Mouse (Mus musculus) hindbrain, postnatal 0 days (tissue): ENCODE measurements around the gene Rnh1. TPM values are rescaled to one million over a fixed set of nuclear protein-coding genes. Genes with fewer than 3 reads are reported as not detected.
A peak's percentile ranks its signal among the peaks of the same experiment; 100 is the strongest.

Experiments used
- ATAC-seq: fragments of 200-750 bp; cut with Nextera tagmentation; 2 replicates; pipeline ENCODE4 v1.8.0; 2017; ENCODE audit warnings: mild to moderate bottlenecking, moderate TSS enrichment, moderate library complexity
- DNase-seq: peaks from one replicate; pipeline ENCODE4 v3.0.0-alpha.2; 2015; ENCODE audit warnings: low spot score
- H3K27ac ChIP-seq: fragments of 300-500 bp; sonication (generic); 2 replicates; pipeline ENCODE4 v1.5.1; 2014; ENCODE audit warnings: mild to moderate bottlenecking
- H3K27me3 ChIP-seq: fragments of 300-500 bp; sonication (generic); 2 replicates; pipeline ENCODE4 v1.6.1; 2014; ENCODE audit warnings: low read length, mixed read lengths; ENCODE audit not compliant: insufficient read depth
- H3K36me3 ChIP-seq: fragments of 300-500 bp; sonication (generic); 2 replicates; pipeline ENCODE4 v1.6.1; 2014; ENCODE audit warnings: low read length, mixed read lengths; ENCODE audit not compliant: insufficient read depth
- H3K4me1 ChIP-seq: fragments of 300-500 bp; sonication (generic); 2 replicates; pipeline ENCODE4 v1.6.1; 2014; ENCODE audit warnings: antibody characterized with exemption, low read length, mixed read lengths; ENCODE audit not compliant: insufficient read depth
- H3K4me2 ChIP-seq: fragments of 300-500 bp; sonication (generic); 2 replicates; pipeline ENCODE4 v1.6.1; 2014; ENCODE audit warnings: low read depth, mild to moderate bottlenecking, low read length, moderate library complexity, mixed read lengths
- H3K4me3 ChIP-seq: fragments of 300-500 bp; sonication (generic); 2 replicates; pipeline ENCODE4 v1.5.1; 2014; ENCODE audit warnings: low read length
- H3K9ac ChIP-seq: fragments of 300-500 bp; sonication (generic); replicated peaks from 2 replicates; pipeline ENCODE4 v1.6.1; 2014; ENCODE audit warnings: mild to moderate bottlenecking, low read length, moderate library complexity, mixed read lengths
- H3K9me3 ChIP-seq: fragments of 300-500 bp; sonication (generic); 2 replicates; pipeline ENCODE4 v1.6.1; 2016; ENCODE audit warnings: low read length, mixed read lengths
- CTCF ChIP-seq: IDR thresholded peaks from 2 replicates; pipeline ENCODE4 v1.5.1; 2016; ENCODE audit warnings: antibody characterized with exemption, control low read depth, low read depth
- WGBS: fragments of 180-500 bp; shearing (Covaris S2); extraction: QIAGEN DNeasy Blood & Tissue Kit; methylation state at CpG from one replicate; pipeline ENCODE4 v1.1.7; 2014; 5-methylcytosine and 5-hydroxymethylcytosine counted together
- polyA plus RNA-seq: library from polyadenylated mRNA; unstranded; fragments of >200 nt; fragmentation: Nextera tagmentation; extraction: Ambion mirVana; gene quantifications from 2 replicates; pipeline ENCODE4 v1.2.1, GENCODE M21; 2015
- total RNA-seq: library from RNA; depleted of rRNA; stranded (reverse); fragments of >200 nt; gene quantifications from 2 replicates; pipeline ENCODE4 v1.2.3, GENCODE M21; 2014; rRNA removed

Rnh1 gene
- 65.2 and 74.3 TPM in 2 replicates for total RNA-seq
- 55.3 and 55.7 TPM in 2 replicates for polyA plus RNA-seq

DNA sequence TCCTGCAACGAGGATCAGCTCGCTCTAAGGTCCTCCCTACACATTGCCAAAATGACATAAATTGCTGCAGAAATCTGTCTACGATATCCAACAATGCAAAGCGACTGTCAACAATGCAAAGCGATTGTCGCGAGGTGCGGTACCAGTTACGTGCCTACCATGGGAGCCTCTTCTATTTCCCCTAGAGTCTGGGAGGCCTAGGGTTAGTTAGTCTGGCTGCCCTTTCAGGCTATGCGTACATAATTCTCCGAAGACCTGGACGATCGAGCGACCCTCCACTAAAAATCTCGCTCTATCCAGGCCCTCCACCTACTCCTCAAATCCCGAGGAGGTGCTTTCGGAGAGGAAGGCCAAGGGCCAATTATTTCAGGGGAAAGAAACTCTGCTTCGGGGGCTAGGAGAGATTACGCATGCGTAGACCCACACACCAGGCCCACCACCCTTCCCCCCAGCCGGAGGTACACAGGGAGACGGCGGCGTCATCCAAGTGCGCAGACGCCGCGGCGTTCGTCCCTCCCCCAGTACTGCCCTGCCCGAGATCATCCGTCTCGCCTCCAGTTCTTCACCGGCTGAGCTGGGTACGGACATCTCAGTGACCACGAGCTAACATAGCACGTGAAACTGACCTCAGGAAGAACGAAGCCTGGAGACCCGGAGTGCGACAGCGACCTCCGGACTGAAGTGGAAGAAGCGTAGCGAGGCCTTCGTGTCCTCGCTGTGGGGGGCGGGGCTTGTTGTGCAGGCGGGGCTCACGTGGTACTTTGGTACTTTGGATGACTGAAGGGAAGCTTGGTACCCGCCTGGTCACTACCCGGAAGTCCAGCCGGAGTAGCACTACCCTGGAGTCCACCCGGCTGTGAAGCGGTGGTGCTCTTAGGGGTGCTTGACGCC, at the start of gene Rnh1:
Rnh1 (minus strand) TSS at position 742 of the 891 bp plus-strand sequence.
- peak within 1 kb of the TSS; percentile 61 for H3K4me2 ChIP-seq
- H3K9me3 ChIP-seq = no peaks in the 10 kb centered on the region
- TF ChIP-seq CTCF = peak; percentile 23; the same call in 1 of the 2 replicates
- H3K9ac ChIP-seq = peak within 1 kb of the TSS; percentile 57
- no peaks in the 10 kb centered on the region for H3K36me3 ChIP-seq
- H3K27ac ChIP-seq = peak within 1 kb of the TSS; percentile 93
- 2% methylated on average over 55 of the region's 55 CpGs for WGBS
- ATAC-seq (peak; percentile 97), DNase-seq (peak; percentile 97)
- H3K4me1 ChIP-seq = peaks cover 13% of the 10 kb centered on the region
- H3K27me3 ChIP-seq = no peaks in the 10 kb centered on the region
- H3K4me3 ChIP-seq = peak within 1 kb of the TSS; percentile 44

DNA sequence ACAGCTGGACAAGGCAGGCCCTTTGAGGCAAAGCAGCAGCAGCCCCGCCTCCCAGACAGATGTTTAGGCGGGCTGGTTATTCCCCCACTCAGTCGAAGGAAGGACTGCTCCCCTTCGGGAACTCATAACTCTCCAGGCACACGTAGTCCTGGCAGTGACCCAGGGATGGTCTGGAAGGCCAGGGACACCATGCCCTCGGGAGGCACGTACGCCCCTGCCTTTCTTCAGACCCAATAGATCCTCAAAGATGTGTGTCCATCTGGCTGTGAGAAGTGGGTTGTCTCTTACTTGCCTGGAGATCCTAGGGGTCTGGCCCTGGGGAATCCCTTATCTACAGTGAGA, 49.4 kb upstream of the Rnh1 start:
- WGBS = 5% methylated on average over 8 of the region's 8 CpGs
- TF ChIP-seq CTCF = no peak
- H3K4me1 ChIP-seq = peaks cover 16% of the 10 kb centered on the region
- no peak for ATAC-seq
- peak overlapping the region; percentile 36; the same call in 1 of the 2 replicates for H3K27ac ChIP-seq
- H3K36me3 ChIP-seq = no peaks in the 10 kb centered on the region
- peak overlapping the region; percentile 44 for H3K9ac ChIP-seq
- H3K4me3 ChIP-seq = peak overlapping the region; percentile 45
- H3K4me2 ChIP-seq = peak overlapping the region; percentile 68
- no peak for DNase-seq
- no peaks in the 10 kb centered on the region for H3K27me3 ChIP-seq
- H3K9me3 ChIP-seq = no peaks in the 10 kb centered on the region

DNA sequence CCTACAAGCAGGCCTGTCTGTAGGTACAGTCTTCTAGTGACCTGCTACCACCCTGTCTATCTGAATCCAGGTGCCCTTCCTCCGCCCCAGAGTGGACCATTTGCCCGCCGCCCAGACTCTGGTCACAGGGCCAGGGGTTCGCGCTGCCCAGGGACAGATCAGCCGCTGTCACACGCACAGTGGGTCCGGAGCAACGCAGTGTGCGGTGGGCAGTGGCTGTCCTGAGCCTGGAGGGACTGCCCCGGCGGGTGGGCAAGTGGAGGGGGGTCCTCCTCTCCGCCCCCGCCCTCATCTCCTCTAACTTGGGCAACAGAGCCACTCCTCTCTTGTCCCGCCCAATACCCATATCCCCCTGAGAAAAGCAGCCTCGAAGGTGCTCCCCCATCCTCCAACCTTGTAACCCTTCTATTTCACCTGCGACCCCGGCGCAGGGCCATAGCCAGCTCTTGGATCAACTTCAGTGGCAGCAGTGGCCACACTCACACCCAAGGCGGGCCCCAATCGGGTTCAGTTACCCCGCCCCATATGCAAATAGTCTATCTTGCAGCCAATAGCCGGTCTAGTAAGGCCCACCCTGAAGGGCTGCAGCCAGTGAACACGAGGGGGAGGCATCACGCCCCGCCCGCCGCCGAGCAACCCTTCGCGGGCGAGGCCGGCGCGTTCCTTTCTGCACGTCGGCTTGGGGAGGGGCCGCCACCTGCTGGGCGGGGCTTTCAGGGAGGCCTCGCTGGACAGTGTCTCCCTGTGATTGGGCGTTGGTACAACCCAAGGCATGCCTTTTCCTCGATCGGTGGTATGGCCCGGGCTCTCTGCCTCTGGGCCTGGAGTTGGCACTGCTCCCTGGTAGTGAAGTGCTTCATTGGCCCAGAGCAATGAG, 48.8 kb upstream of the Rnh1 start:
- WGBS = 2% methylated on average over 44 of the region's 44 CpGs
- Histone ChIP-seq H3K9ac (peak overlapping the region; percentile 44), H3K27ac (peak overlapping the region; percentile 36; the same call in 1 of the 2 replicates), H3K4me2 (peak overlapping the region; percentile 68), H3K36me3 (no peaks in the 10 kb centered on the region), H3K27me3 (no peaks in the 10 kb centered on the region), H3K4me3 (peak overlapping the region; percentile 45), H3K9me3 (no peaks in the 10 kb centered on the region), H3K4me1 (peaks cover 18% of the 10 kb centered on the region)
- ATAC-seq (peak; percentile 98), DNase-seq (peak; percentile 98)
- TF ChIP-seq CTCF = peak; percentile 39

DNA sequence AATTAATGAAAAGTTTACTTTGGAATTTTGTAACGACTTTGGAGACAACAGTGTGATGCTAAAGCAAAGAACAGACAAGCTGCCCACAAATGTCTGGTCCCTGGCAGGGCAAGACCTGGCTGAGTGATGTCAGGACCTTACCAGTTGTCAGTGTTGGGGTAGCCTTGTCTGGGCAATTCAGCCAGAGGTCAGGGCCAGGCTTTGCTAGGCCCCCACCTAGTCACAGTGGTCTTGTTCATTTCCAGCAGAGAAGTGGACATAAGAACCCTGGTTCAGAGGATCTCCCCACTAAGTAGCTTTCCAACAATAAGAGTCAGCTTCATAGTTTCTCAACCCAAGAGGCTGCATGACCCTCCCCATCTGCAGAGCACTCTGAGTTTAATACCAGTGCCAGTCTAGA, 47.7 kb upstream of the Rnh1 start:
- H3K27ac ChIP-seq = no peak overlapping the region
- no peak overlapping the region for H3K4me3 ChIP-seq
- peaks cover 23% of the 10 kb centered on the region for H3K4me1 ChIP-seq
- no peak overlapping the region for H3K9ac ChIP-seq
- WGBS = 79% methylated on average over 1 of the region's 1 CpGs
- H3K9me3 ChIP-seq = no peaks in the 10 kb centered on the region
- no peak for DNase-seq
- no peak overlapping the region; the same call in 1 of the 2 replicates for H3K4me2 ChIP-seq
- no peaks in the 10 kb centered on the region for H3K36me3 ChIP-seq
- no peaks in the 10 kb centered on the region for H3K27me3 ChIP-seq
- no peak for ATAC-seq
- TF ChIP-seq CTCF = no peak

DNA sequence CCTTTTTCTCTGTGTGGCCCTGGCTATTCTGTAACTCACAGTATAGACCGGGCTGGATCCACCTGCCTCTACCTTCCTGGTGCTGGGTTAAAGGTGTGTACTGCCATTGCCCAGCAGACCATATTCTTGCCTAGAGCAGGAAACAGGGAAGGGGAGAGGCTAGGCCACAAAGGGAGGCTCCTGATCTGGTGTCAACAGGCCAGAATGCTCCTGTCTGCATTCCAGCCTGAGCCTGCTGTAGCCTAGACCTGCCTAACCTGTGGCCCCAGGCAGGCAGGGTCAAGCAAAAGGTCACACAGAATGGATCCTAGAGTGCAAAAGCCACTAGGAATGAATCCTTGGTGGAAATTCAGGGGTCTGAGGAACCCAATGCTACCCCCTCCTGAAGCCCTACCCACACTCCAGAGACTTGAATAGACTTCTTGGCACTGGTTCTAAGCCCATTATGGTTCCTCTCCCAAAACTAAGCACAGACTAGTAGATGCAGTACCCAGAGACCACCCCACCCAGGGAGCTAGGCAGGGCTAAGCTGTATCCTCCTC, 47.0 kb upstream of the Rnh1 start:
- WGBS = 100% methylated on average over 1 of the region's 1 CpGs
- H3K4me1 ChIP-seq = peaks cover 28% of the 10 kb centered on the region
- no peak overlapping the region for H3K4me2 ChIP-seq
- H3K9ac ChIP-seq = no peak overlapping the region
- H3K36me3 ChIP-seq = no peaks in the 10 kb centered on the region
- no peak overlapping the region for H3K4me3 ChIP-seq
- no peaks in the 10 kb centered on the region for H3K27me3 ChIP-seq
- no peak for DNase-seq
- no peak for ATAC-seq
- no peaks in the 10 kb centered on the region for H3K9me3 ChIP-seq
- no peak for TF ChIP-seq CTCF
- no peak overlapping the region for H3K27ac ChIP-seq

DNA sequence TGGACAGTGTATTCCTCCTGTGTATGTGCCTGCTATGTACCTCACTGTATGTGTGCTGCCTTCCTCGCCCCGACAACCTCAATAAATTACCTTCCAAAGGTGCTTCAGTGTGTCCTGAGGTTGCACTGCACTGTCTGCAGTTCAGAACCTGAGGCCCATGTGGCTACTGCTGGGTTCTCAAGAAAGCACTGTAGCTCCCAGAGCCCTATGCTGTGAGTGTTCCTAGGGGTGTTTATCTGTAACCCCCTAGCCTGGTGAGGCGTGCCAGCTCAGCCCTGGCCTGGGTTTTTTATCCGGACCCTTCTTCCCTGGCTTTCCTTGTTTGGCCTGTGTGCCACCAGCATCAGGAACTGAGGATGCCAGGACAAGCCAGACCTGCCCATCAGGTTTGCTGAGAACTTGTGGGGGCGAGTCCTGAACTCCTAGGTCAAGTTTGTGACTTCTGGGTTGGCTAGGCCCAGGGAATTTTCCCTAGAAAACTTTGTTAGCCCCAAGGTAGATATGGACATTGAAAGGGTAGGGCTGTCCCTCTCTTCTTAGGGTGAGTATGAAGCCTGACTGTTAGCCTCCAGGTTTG, 46.0 kb upstream of the Rnh1 start:
- no peak for TF ChIP-seq CTCF
- Histone ChIP-seq H3K36me3 (no peaks in the 10 kb centered on the region), H3K27ac (no peak overlapping the region), H3K9me3 (no peaks in the 10 kb centered on the region), H3K27me3 (no peaks in the 10 kb centered on the region), H3K9ac (no peak overlapping the region), H3K4me3 (no peak overlapping the region), H3K4me2 (no peak overlapping the region), H3K4me1 (peaks cover 28% of the 10 kb centered on the region)
- ATAC-seq (no peak), DNase-seq (no peak)
- 91% methylated on average over 5 of the region's 5 CpGs for WGBS
